29 mouse cellular contexts compared by ENCODE assay signal in the genomic region with DNA sequence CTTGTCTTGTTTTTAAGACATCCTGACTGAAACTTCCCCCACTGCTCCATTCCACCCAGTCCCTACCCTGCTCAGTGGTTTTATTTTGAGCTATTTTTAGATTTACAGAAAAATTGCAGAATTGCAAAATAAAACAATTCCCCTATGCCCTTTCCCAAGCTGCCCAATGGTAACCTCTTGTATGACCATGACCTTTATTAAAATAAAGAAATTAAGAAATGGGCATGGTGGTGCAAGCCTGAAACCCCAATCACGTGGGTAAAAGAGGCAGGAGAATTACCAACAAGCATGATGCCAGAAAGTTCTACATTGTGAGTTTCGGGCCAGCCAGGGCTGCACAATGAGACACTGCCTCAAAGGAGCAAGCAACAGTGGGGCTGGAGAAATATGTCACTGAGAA. TPM values are rescaled to one million over a fixed set of nuclear protein-coding genes. Genes with fewer than 3 reads are reported as not detected.
DNase-seq lines count a peak whose midpoint lies in the region; ATAC-seq and TF ChIP-seq lines count a peak whose summit lies in the region.
"Had no signal": no experiment of that assay in that cellular context is flagged by ENCODE, and none has a peak within 500 bp of the region (broad histone marks: within the 10 kb centered on the region; RNA-seq: fewer than 3 reads in every experiment).

No protein-coding gene starts in this region.

- no peaks in the 10 kb centered on the region for H3K9me3 ChIP-seq in liver, postnatal 0 days (ENCODE audit: low read length)
- H3K9me3 ChIP-seq in liver, embryonic 12.5 days (replicated peaks): no peaks in the 10 kb centered on the region
- H3K9me3 ChIP-seq: embryonic facial prominence, embryonic 12.5 days; embryonic facial prominence, embryonic 15.5 days; heart, embryonic 15.5 days; hindbrain, embryonic 13.5 days had no signal

- no peaks in the 10 kb centered on the region; the same call in 1 of the 2 replicates for H3K4me1 ChIP-seq in liver, postnatal 0 days (ENCODE audit: insufficient read depth)
- peaks cover 6% of the 10 kb centered on the region; the same call in 1 of the 2 replicates for H3K4me1 ChIP-seq in liver, embryonic 12.5 days
- peaks cover 36% of the 10 kb centered on the region for H3K4me1 ChIP-seq in bone marrow macrophage, adult 2 months (ENCODE audit: control insufficient read depth, insufficient read depth, low read length)
- H3K4me1 ChIP-seq: embryonic facial prominence, embryonic 12.5 days; embryonic facial prominence, embryonic 15.5 days; heart, embryonic 12.5 days; heart, embryonic 15.5 days; hindbrain, embryonic 10.5 days; hindbrain, embryonic 13.5 days had no signal

- no peak overlapping the region for H3K4me3 ChIP-seq in liver, postnatal 0 days (ENCODE audit: low read depth, low read length)
- no peak overlapping the region for H3K4me3 ChIP-seq in liver, embryonic 12.5 days
- H3K4me3 ChIP-seq in bone marrow macrophage, adult 2 months (ENCODE audit: insufficient read depth, low read length): no peak overlapping the region
- H3K4me3 ChIP-seq: embryonic facial prominence, embryonic 12.5 days; embryonic facial prominence, embryonic 15.5 days; gastrocnemius, adult 2 months; heart, embryonic 12.5 days; heart, embryonic 15.5 days; hindbrain, embryonic 10.5 days; hindbrain, embryonic 13.5 days had no signal

- no peak for TF ChIP-seq CTCF in liver, postnatal 0 days (IDR thresholded peaks at IDR 0.05; ENCODE audit: low read depth)
- no peak for TF ChIP-seq CTCF in bone marrow macrophage, adult 2 months (IDR thresholded peaks at IDR 0.05; ENCODE audit: low read depth, low read length)

- no peak for TF ChIP-seq EP300 in liver, postnatal 0 days (IDR thresholded peaks at IDR 0.05; ENCODE audit: low read depth)

- DNase-seq in liver, postnatal 0 days: no peak
- no peak for DNase-seq in ovary, adult 18-20 months (ENCODE audit: low spot score)
- DNase-seq: adrenal gland, postnatal 14 days; cerebellum, adult 11 months; cerebellum, adult 2 months; cerebellum, adult 9-11 months; cerebellum, postnatal 25 days; forebrain, postnatal 0 days; gastrocnemius, adult 2 months; gastrocnemius, postnatal 14 days; heart, adult 18-20 months; heart, postnatal 10 days; heart, postnatal 36 days had no signal

- peak; percentile 50; the same call in 1 of the 2 replicates for ATAC-seq in liver, postnatal 0 days
- no peak for ATAC-seq in liver, embryonic 12.5 days
- ATAC-seq in granulocyte monocyte progenitor cell, adult 5-6 weeks (replicated peaks; ENCODE audit: poor library complexity, severe bottlenecking): peak; percentile 81
- ATAC-seq in monocyte, adult 5-6 weeks (replicated peaks; ENCODE audit: insufficient number of reproducible peaks, low FRiP score, low TSS enrichment, poor library complexity, severe bottlenecking): peak; percentile 85
- ATAC-seq in frontal cortex, adult (ENCODE audit: low TSS enrichment): no peak
- ATAC-seq: CD4-positive, CD25-positive, alpha-beta regulatory T cell, adult 4 months; forebrain, embryonic 14.5 days; forebrain, postnatal 0 days; hindbrain, embryonic 16.5 days; intestine, embryonic 16.5 days had no signal

- H3K4me2 ChIP-seq in liver, postnatal 0 days (ENCODE audit: low read depth, low read length): no peak overlapping the region
- no peak overlapping the region for H3K4me2 ChIP-seq in liver, embryonic 12.5 days
- H3K4me2 ChIP-seq: embryonic facial prominence, embryonic 12.5 days; embryonic facial prominence, embryonic 15.5 days; heart, embryonic 12.5 days; heart, embryonic 15.5 days; hindbrain, embryonic 13.5 days had no signal

- H3K27ac ChIP-seq in liver, postnatal 0 days (ENCODE audit: low read depth): no peak overlapping the region
- H3K27ac ChIP-seq in liver, embryonic 12.5 days: no peak overlapping the region
- H3K27ac ChIP-seq in bone marrow macrophage, adult 2 months (ENCODE audit: insufficient read depth, low read depth, low read length): peak overlapping the region; percentile 59
- H3K27ac ChIP-seq: embryonic facial prominence, embryonic 12.5 days; embryonic facial prominence, embryonic 15.5 days; gastrocnemius, adult 2 months; heart, embryonic 15.5 days; hindbrain, embryonic 10.5 days; hindbrain, embryonic 13.5 days had no signal

- no peaks in the 10 kb centered on the region for H3K27me3 ChIP-seq in liver, postnatal 0 days (ENCODE audit: insufficient read depth, low read length)
- H3K27me3 ChIP-seq in liver, embryonic 12.5 days (replicated peaks): peaks cover 17% of the 10 kb centered on the region; the same call in 1 of the 2 replicates
- H3K27me3 ChIP-seq: embryonic facial prominence, embryonic 12.5 days; heart, embryonic 15.5 days; hindbrain, embryonic 13.5 days had no signal

- 58% methylated on average over 2 of the region's 2 CpGs for WGBS in liver, postnatal 0 days (ENCODE audit: insufficient replicate concordance)
- WGBS in liver, embryonic 12.5 days (ENCODE audit: insufficient replicate concordance): 53% methylated on average over 2 of the region's 2 CpGs

- H3K9ac ChIP-seq in liver, postnatal 0 days (replicated peaks): no peak overlapping the region
- no peak overlapping the region for H3K9ac ChIP-seq in liver, embryonic 12.5 days
- H3K9ac ChIP-seq: embryonic facial prominence, embryonic 12.5 days; embryonic facial prominence, embryonic 15.5 days; forebrain, postnatal 0 days; heart, embryonic 12.5 days; heart, embryonic 15.5 days; hindbrain, embryonic 13.5 days had no signal

- H3K36me3 ChIP-seq in liver, postnatal 0 days (replicated peaks; ENCODE audit: insufficient read depth, low read length): no peaks in the 10 kb centered on the region
- H3K36me3 ChIP-seq in liver, embryonic 12.5 days: no peaks in the 10 kb centered on the region
- H3K36me3 ChIP-seq: embryonic facial prominence, embryonic 12.5 days; embryonic facial prominence, embryonic 15.5 days; heart, embryonic 15.5 days; hindbrain, embryonic 10.5 days; hindbrain, embryonic 13.5 days had no signal

- no peak for TF ChIP-seq POLR2A in bone marrow macrophage, adult 2 months (IDR thresholded peaks at IDR 0.05; ENCODE audit: borderline replicate concordance, low read depth, low read length)

RNA-seq across cellular contexts. Expression of gene Abi3, which starts 8.6 kb away (rescaled TPM):
- polyA plus RNA-seq in liver, postnatal 0 days (2015; fragmentation: Nextera tagmentation; extraction: Ambion mirVana): 9.8 and 10.2 TPM in 2 replicates
- 7.3 and 7.6 TPM in 2 replicates for polyA plus RNA-seq in liver, embryonic 12.5 days (2016; fragmentation: Nextera tagmentation; extraction: Ambion mirVana)
- 51.7 and 60.6 TPM in 2 replicates for polyA plus RNA-seq in bone marrow macrophage, adult 2 months (2012; ENCODE audit: insufficient read depth, insufficient read length, missing spikeins)
- 5.1 and 7.0 TPM in 2 replicates for total RNA-seq in granulocyte monocyte progenitor cell, adult 5-6 weeks (2014; fragmentation: Nextera tagmentation)
- total RNA-seq in granulocyte monocyte progenitor cell, adult 5-6 weeks (2017): 1.9 and 2.4 TPM in 2 replicates
- total RNA-seq in monocyte, adult 5-6 weeks (2017): 160 to 201 TPM (median 188 TPM) in 3 replicates

RNA-seq across cellular contexts. Expression of gene Gngt2, which starts 13.9 kb away (rescaled TPM):
- polyA plus RNA-seq in liver, postnatal 0 days (2015; fragmentation: Nextera tagmentation; extraction: Ambion mirVana): 30.2 and 32.2 TPM in 2 replicates
- 15.8 and 16.7 TPM in 2 replicates for polyA plus RNA-seq in liver, embryonic 12.5 days (2016; fragmentation: Nextera tagmentation; extraction: Ambion mirVana)
- polyA plus RNA-seq in bone marrow macrophage, adult 2 months (2012; ENCODE audit: insufficient read depth, insufficient read length, missing spikeins): 167 and 176 TPM in 2 replicates
- 2.7 and 24.3 TPM in 2 replicates for total RNA-seq in granulocyte monocyte progenitor cell, adult 5-6 weeks (2014; fragmentation: Nextera tagmentation)
- 7.7 and 13.4 TPM in 2 replicates for total RNA-seq in granulocyte monocyte progenitor cell, adult 5-6 weeks (2017)
- 863 to 2,060 TPM (median 1,763 TPM) in 3 replicates for total RNA-seq in monocyte, adult 5-6 weeks (2017)

RNA-seq across cellular contexts. Expression of gene Phospho1, which starts 26.6 kb away (rescaled TPM):
- 1.9 and 2.0 TPM in 2 replicates for polyA plus RNA-seq in liver, postnatal 0 days (2015; fragmentation: Nextera tagmentation; extraction: Ambion mirVana)
- 2.7 and 3.4 TPM in 2 replicates for polyA plus RNA-seq in liver, embryonic 12.5 days (2016; fragmentation: Nextera tagmentation; extraction: Ambion mirVana)
- polyA plus RNA-seq in bone marrow macrophage, adult 2 months (2012; ENCODE audit: insufficient read depth, insufficient read length, missing spikeins): 7.4 and 9.4 TPM in 2 replicates
- 1.5 TPM in 1 of 2 replicates, not detected in the other for total RNA-seq in granulocyte monocyte progenitor cell, adult 5-6 weeks (2014; fragmentation: Nextera tagmentation)
- total RNA-seq in granulocyte monocyte progenitor cell, adult 5-6 weeks (2017): 0.41 TPM in 1 of 2 replicates, not detected in the other
- 2.8 to 3.6 TPM in 2 of 3 replicates, not detected in the other for total RNA-seq in monocyte, adult 5-6 weeks (2017)
- polyA plus RNA-seq: CD4-positive, CD25-positive, alpha-beta regulatory T cell, adult 4 months; embryonic facial prominence, embryonic 12.5 days; forebrain, embryonic 11.5 days; forebrain, embryonic 14.5 days; forebrain, postnatal 0 days; hindbrain, embryonic 13.5 days; hindbrain, embryonic 16.5 days had no signal

Comparison
In these comparisons a context has a peak if more than half of its experiments do, and no peak if none do; other contexts are left out.
1. ATAC-seq: peak in liver, postnatal 0 days (single experiment), granulocyte monocyte progenitor cell, adult 5-6 weeks (single experiment) and monocyte, adult 5-6 weeks (single experiment); none in liver, embryonic 12.5 days (single experiment) and frontal cortex, adult (single experiment).